Mouse (Mus musculus) neutrophil, adult 5-6 weeks (primary cell): ENCODE measurements around the gene Enah. TPM values are rescaled to one million over a fixed set of nuclear protein-coding genes. Genes with fewer than 3 reads are reported as not detected.

ENCODE experiments used
- ATAC-seq: fragments of 151-379, 151-347 bp; 2 replicates; pipeline ENCODE4 v1.8.0; 2017; ENCODE audit warnings: mild to moderate bottlenecking, moderate TSS enrichment; ENCODE audit not compliant: insufficient number of reproducible peaks, poor library complexity, low FRiP score, severe bottlenecking; ENCODE audit errors: extremely low read depth
- total RNA-seq: library from RNA; stranded (forward); fragments of 200-1000 nt; gene quantifications from 2 replicates; pipeline ENCODE4 v1.2.3, GENCODE M21; 2017

Gene Enah
- total RNA-seq = 0.93 and 2.6 TPM in 2 replicates

GRCm38 (mm10) chr1:182019926-182020801, at the start of gene Enah:
TSS of gene Enah (minus strand) at chr1:182019990.
- ATAC-seq = no peak

- no peak for ATAC-seq
Observed at GRCm38 (mm10) chr1:182068136-182068535, 48.3 kb upstream of the Enah start.

GRCm38 (mm10) chr1:182066527-182067465, 47.0 kb upstream of the Enah start:
- ATAC-seq = no peak

DNA sequence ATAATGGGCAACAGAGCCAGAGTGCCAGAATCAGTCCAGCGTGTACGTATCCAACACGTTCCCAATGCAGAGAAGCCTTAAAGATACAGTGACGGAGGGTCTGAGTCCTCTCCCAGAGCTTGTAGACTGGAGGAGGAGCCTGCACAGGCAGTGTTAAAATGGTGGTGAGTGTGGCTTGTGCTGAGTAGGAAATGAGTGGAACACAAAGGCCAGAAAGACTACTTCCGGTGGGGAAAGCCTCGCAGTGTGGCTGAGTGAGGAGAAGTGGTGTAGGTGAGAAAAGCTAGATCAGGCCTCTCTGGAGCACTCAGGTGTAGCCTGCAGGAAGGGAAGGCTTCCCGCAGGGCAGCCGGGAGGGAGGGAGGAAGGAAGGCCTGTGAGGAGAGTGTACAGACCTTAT, 43.9 kb upstream of the Enah start:
- no peak for ATAC-seq

- ATAC-seq = no peak
Observed at GRCm38 (mm10) chr1:182062801-182063200, 43.0 kb upstream of the Enah start.

DNA sequence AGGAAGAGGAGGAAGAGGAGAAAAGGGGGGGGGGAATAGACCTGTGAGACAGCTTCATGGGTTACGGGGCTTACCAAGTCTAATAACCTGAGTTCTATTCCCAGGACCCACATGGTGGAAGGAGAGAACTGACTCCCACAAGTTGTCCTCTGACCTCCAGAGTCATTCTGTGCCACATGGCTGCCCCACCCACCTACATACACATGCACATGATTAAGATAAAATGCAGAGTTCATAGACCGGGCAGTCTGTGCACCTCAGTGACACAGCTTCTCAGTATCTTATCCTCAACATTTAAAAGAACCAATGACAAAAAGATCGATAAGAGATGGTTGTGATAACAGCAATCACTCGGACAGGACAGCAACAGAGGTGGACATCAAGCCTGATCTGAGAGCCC, 41.4 kb upstream of the Enah start:
- no peak for ATAC-seq

- ATAC-seq = no peak
Observed at GRCm38 (mm10) chr1:182059806-182060205, 40.0 kb upstream of the Enah start.

DNA sequence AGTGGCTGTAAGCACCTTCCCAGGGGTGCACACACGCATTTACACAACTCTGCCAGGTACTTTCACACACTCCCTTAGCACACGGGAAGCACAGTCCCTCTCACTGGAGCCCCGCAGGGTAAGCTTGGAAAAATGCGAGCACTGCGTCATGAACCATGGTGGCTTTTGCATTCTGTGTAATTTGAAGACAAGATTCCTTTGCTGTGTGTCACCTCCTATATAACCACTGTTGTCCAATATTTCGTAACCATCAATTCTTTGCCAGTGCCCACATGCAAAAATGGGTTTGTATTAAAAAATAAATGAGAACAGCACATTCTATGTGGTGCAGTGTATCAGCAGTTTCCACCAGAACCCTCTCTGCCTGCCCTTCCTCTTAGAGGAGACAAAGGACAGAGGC, 38.2 kb upstream of the Enah start:
- ATAC-seq = no peak

DNA sequence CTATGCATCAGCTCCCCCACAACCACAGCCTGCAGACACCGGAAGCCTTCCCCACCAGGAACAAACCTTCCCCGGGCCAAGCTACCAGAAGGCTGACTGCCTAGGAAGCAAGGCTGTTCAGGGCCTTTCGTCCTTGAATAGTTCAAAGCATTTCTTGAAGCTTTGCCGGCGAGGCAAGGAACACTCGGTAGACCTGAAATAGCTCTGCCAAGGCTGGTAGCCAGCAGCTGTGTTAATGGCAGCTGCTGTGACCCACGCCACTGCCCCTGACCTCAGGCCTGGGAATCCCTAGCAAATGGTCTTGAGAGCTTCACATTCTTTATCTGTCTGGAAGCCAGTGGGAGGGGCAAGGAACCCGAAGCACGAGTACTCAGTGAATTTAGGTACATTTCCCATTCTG, 35.3 kb upstream of the Enah start:
- ATAC-seq = no peak

DNA sequence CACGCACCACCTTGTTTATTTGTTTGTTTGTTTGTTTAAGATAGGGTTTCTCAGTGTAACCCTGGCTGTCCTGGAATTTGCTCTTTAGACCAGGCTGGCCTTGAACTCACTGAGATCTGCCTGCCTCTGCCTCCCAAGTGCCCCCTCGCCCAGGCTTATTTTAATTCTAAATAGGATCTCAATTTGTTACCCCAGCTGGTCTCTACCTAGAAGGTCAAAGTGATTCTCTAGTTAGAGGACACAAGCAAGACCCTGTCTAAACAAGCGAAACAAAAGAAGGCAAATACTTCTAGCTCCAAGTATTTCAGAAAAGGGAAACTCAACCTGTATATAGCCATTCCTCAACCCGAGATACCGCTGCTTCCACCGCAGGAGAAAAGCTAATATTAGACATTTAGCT, 34.9 kb upstream of the Enah start:
- ATAC-seq = no peak

DNA sequence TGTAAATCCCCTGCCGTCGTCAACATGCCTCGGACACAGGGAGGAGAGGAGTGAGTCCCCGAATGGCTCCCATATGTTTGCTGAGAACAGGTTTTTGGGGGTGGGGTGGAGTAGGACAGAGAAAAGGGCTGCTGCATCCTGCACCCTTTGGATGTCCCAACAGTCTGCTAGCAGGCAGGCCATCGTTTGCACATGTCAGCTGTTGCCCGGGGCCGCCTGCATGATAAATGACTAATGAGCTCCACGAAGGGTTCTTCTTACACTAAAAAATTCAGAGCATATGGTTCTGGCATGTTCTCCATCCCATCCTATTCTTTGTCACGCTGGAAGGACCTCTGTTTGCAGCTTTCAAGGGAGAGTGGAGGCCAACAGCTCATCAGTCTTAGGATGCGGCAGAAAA, 33.2 kb upstream of the Enah start:
- no peak for ATAC-seq

DNA sequence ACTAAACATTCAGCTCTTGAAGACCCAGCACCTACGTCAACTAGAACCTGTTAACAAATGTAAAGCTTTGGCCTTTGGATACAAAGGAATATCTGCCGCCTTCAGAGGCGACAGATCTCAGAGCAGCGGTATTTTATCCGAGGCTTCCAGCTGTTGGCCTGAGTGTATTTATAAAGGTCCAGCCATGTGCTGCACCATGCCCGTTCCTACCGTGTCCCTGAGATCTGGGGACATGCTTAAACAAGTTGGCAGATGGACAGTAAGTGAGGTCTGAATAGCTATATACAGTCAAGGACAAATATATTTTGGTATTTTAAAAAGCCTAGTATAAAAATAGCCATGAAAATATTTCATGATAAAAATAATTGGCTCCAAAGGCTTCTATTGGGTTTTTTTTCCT, 32.6 kb upstream of the Enah start:
- no peak for ATAC-seq

GRCm38 (mm10) chr1:182049813-182050212, 30.0 kb upstream of the Enah start:
- no peak for ATAC-seq

GRCm38 (mm10) chr1:182048101-182048500, 28.3 kb upstream of the Enah start:
- ATAC-seq = no peak

GRCm38 (mm10) chr1:182047016-182047690, 27.4 kb upstream of the Enah start:
- ATAC-seq = no peak

DNA sequence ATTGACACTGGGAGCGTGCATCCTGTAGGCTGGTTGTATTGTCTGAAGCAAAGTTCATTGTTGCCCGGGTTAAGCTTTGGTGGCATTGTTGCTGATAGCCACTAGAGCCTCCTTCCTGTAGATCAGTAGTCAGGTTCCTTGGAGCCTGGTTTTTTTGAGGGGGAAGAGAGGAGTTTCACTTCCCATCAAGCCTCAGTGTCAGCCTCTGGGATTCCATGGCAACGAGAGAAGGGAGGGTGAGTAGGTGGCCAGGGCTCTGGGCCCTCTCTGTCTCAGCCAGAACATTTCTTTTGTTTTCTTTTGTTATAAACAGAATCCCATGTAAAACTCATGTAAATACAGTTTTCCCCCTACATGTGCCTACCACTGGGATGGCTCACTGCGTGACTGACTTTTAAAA, 25.4 kb upstream of the Enah start:
- ATAC-seq = no peak

DNA sequence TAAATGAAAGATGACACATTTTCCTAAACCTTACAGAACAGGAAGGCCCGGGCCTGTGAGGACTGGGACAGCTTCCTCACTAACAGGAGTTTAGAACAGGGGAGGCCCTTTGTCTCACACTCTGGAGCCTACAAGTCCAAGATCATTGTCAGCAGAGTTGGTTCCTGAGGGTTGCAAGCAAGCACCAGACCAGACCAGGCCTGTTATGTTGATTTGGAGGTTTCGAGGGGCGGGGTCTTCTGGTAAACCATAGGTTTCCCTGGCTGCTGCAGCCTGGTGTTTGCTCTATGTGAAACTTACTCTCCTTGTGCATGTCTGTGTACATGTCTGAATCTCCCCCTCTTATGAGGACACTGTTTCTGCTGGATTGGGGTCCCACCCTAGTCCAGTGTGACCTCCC, 20.7 kb upstream of the Enah start:
- no peak for ATAC-seq

- no peak for ATAC-seq
Observed at GRCm38 (mm10) chr1:182031757-182032156, 12.0 kb upstream of the Enah start.

- no peak for ATAC-seq
Observed at GRCm38 (mm10) chr1:182031066-182031465, 11.3 kb upstream of the Enah start.
